Mouse (Mus musculus) cerebellum, adult 2 months (tissue): ENCODE measurements around the gene Nedd1. TPM values are rescaled to one million over a fixed set of nuclear protein-coding genes. Genes with fewer than 3 reads are reported as not detected.

Experiments used
- DNase-seq, 2 experiments: peaks; one replicate each; pipeline ENCODE4 v3.0.0; 2021
- H3K27ac ChIP-seq: fragments of 200-500 bp; 2 replicates; pipeline ENCODE4 v1.5.1; 2012; ENCODE audit warnings: low read length, control low read depth, inconsistent platforms; ENCODE audit not compliant: insufficient read depth
- H3K27me3 ChIP-seq: fragments of 200-500 bp; 2 replicates; pipeline ENCODE4 v1.6.1; 2012; ENCODE audit warnings: inconsistent platforms, mild to moderate bottlenecking, low read length, moderate library complexity; ENCODE audit not compliant: control insufficient read depth, insufficient read depth
- H3K4me1 ChIP-seq: fragments of 200-500 bp; 2 replicates; pipeline ENCODE4 v1.6.1; 2011; ENCODE audit warnings: low read length; ENCODE audit not compliant: control insufficient read depth, insufficient read depth
- H3K4me3 ChIP-seq: fragments of 200-500 bp; replicated peaks from 2 replicates; pipeline ENCODE3; 2011; ENCODE audit warnings: mild to moderate bottlenecking, low read depth, low read length, control low read depth; ENCODE audit not compliant: insufficient read depth
- CTCF ChIP-seq: fragments of 200-500 bp; IDR thresholded peaks from 2 replicates; pipeline ENCODE4 v1.5.1; 2011; ENCODE audit warnings: low read depth, mild to moderate bottlenecking, control low read depth, low read length, moderate library complexity, borderline replicate concordance; ENCODE audit not compliant: insufficient read depth
- POLR2A ChIP-seq: fragments of 200-500 bp; IDR thresholded peaks from 2 replicates; pipeline ENCODE4 v1.6.1; 2011; ENCODE audit warnings: low read length, control low read depth, borderline replicate concordance; ENCODE audit not compliant: insufficient read depth
- WGBS: fragments of 180-500 bp; shearing (Covaris S2); methylation state at CpG from one replicate; pipeline ENCODE4 v1.1.7; 2018; 5-methylcytosine and 5-hydroxymethylcytosine counted together
- polyA plus RNA-seq: library from polyadenylated mRNA; depleted of rRNA; stranded (reverse); fragments of >200 nt; gene quantifications from 2 replicates; pipeline ENCODE4 v1.2.3, GENCODE M21; 2012

Gene Nedd1
- polyA plus RNA-seq, 1 experiment = 3.1 TPM

GRCm38 (mm10) chr10:92665287-92665686 is 56.9 kb downstream of the Nedd1 start:
- Histone ChIP-seq H3K27me3 (no peaks in the 10 kb centered on the region), H3K4me1 (no peaks in the 10 kb centered on the region), H3K27ac (no peak overlapping the region), H3K4me3 (no peak overlapping the region)
- TF ChIP-seq POLR2A (no peak), CTCF (no peak)
- WGBS = 93% methylated on average over 5 of the region's 5 CpGs
- DNase-seq = no peak

DNA sequence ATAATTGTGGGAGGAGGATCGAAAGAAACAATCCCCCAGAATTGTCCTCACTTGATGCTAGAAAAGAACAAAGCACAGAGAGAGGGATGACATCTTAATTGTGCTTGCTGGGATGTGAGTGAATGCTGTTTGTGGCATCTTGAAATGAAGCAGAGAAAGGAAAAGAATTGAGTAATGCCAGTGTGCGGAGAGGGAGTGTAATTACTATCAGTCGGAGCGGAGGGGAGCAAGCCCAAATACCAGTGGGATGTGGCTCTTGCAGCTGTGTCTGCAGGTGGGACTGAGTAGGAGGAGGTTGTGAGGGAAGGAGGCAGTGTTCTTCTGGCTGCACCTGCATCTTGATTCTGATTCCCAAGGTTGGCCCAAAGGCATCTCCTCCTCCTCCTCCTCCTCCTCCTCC is 69.0 kb downstream of the Nedd1 start:
- 69% methylated on average over 4 of the region's 4 CpGs for WGBS
- Histone ChIP-seq H3K4me3 (no peak overlapping the region), H3K4me1 (no peaks in the 10 kb centered on the region), H3K27ac (no peak overlapping the region), H3K27me3 (no peaks in the 10 kb centered on the region; the same call in 1 of the 2 replicates)
- no peak for TF ChIP-seq POLR2A
- no peak for DNase-seq

GRCm38 (mm10) chr10:92652399-92652920 is 69.8 kb downstream of the Nedd1 start:
- DNase-seq = no peak
- WGBS = 27% methylated on average over 3 of the region's 3 CpGs
- H3K27ac ChIP-seq = no peak overlapping the region
- no peak for TF ChIP-seq POLR2A
- TF ChIP-seq CTCF = no peak
- H3K4me3 ChIP-seq = no peak overlapping the region
- H3K4me1 ChIP-seq = no peaks in the 10 kb centered on the region
- H3K27me3 ChIP-seq = no peaks in the 10 kb centered on the region; the same call in 1 of the 2 replicates

GRCm38 (mm10) chr10:92651266-92651665 is 71.0 kb downstream of the Nedd1 start:
- peak; percentile 9 to 24 for DNase-seq

GRCm38 (mm10) chr10:92649096-92649495 is 73.1 kb downstream of the Nedd1 start:
- no peak for DNase-seq
- Histone ChIP-seq H3K27me3 (no peaks in the 10 kb centered on the region), H3K27ac (no peak overlapping the region), H3K4me3 (no peak overlapping the region), H3K4me1 (no peaks in the 10 kb centered on the region)
- 64% methylated on average over 8 of the region's 8 CpGs for WGBS
- TF ChIP-seq CTCF = no peak
- TF ChIP-seq POLR2A = no peak

More at GRCm38 (mm10) chr10:92651266-92651665, 71.0 kb downstream of the Nedd1 start:
- H3K27me3 ChIP-seq = no peaks in the 10 kb centered on the region; the same call in 1 of the 2 replicates
- no peaks in the 10 kb centered on the region for H3K4me1 ChIP-seq
- TF ChIP-seq POLR2A (no peak), CTCF (no peak)
- no peak overlapping the region for H3K4me3 ChIP-seq
- WGBS = 49% methylated on average over 3 of the region's 3 CpGs
- H3K27ac ChIP-seq = no peak overlapping the region

DNA sequence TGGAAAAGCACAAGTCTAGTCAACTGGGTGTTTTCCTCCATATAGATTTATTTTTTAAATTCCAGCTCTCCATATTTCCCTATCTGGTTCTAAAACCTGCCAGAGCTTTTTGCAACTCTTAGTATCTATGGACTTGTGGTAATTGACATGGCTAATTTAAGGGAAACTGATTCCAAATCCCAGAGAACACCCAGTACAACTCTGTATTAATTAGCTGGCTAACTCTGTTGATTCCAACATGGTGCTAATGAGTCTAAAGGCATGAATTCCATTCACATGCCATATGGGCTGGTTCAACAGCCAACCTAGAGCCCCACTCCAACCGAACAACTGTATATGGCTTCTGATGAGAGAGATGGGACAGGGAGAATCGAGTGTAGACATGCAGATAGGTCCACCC is 74.5 kb downstream of the Nedd1 start:
- TF ChIP-seq POLR2A = no peak
- no peak for TF ChIP-seq CTCF
- Histone ChIP-seq H3K4me1 (no peaks in the 10 kb centered on the region), H3K4me3 (no peak overlapping the region), H3K27me3 (no peaks in the 10 kb centered on the region), H3K27ac (no peak overlapping the region)
- WGBS = 47% methylated on average over 2 of the region's 2 CpGs
- no peak for DNase-seq

DNA sequence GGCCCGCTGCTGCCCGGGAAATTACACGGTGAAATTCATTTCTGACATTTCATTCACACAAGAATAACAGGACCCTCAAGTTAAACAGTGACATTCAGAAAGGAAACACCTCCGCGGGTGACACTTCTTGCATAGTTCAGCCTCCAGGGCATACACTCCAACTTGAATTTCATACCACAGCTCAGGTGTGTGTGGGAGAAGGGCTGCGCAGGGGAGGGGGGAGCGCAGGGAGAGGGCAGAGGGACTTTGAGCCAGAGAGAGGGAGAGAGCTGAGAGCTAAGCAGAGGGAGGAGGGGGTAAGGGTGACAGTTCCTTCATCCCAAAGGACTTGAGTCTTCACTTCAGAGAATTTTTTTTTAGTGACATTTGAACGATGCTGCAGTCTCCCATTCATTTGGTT is 78.2 kb downstream of the Nedd1 start:
- 31% methylated on average over 8 of the region's 8 CpGs for WGBS
- no peak overlapping the region for H3K27ac ChIP-seq
- no peaks in the 10 kb centered on the region for H3K4me1 ChIP-seq
- no peak for DNase-seq
- no peak for TF ChIP-seq CTCF
- TF ChIP-seq POLR2A = no peak
- no peaks in the 10 kb centered on the region for H3K27me3 ChIP-seq
- no peak overlapping the region for H3K4me3 ChIP-seq

- Histone ChIP-seq H3K4me3 (no peak overlapping the region), H3K27me3 (no peaks in the 10 kb centered on the region), H3K4me1 (no peaks in the 10 kb centered on the region), H3K27ac (no peak overlapping the region)
- TF ChIP-seq POLR2A (no peak), CTCF (no peak)
- no peak for DNase-seq
Observed at GRCm38 (mm10) chr10:92641032-92641431, 81.2 kb downstream of the Nedd1 start.
